Mouse (Mus musculus) liver, embryonic 15.5 days (tissue): ENCODE measurements around the gene Lrriq3. TPM values are rescaled to one million over a fixed set of nuclear protein-coding genes. Genes with fewer than 3 reads are reported as not detected.

ENCODE experiments used
- polyA plus RNA-seq: library from polyadenylated mRNA; unstranded; fragments of >200 nt; fragmentation: Nextera tagmentation; extraction: Ambion mirVana; gene quantifications from 2 replicates; pipeline ENCODE4 v1.2.1, GENCODE M21; 2015

The Lrriq3 gene
- polyA plus RNA-seq, 1 experiment from 2014 or later: 0.36 TPM

Other genes starting within 250 kb of the Lrriq3 start
- gene Tnni3k, start 38.0 kb upstream of the Lrriq3 start, polyA plus RNA-seq: not detected in 2 replicates
- gene Fpgt, start within 50 bp of the Lrriq3 start, polyA plus RNA-seq: 4.8 and 5.8 TPM in 2 replicates